Mouse (Mus musculus) kidney, postnatal 4 days (tissue): Measurements from ENCODE around the gene Tm2d3.
A peak's percentile ranks its signal among the peaks of the same experiment; 100 is the strongest.

Experiments
- DNase-seq, 2 experiments: peaks; one replicate each; pipeline ENCODE4 v3.0.0; 2021; ENCODE audit warnings: mixed read lengths in 2 of 2

The Tm2d3 gene

DNA sequence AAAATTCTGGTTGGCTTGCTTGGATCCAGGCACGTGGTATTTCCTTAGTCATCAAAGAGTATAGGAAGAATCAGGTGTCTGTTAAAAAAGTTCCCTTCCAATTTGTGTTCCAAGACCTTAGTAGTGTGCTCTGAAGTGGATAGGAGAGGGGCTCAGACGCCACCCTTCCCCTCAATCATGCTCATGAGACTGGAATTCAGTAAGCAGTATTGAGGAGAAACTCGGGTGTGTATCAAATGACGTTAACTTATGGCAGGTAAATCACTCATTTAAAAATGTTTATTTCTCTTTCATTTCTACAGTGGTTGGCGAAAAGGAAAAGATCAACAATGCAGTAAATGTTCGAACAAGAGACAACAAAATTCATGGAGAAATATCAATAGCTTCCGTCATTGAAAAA lies at the start of gene Tm2d3:
Gene Tm2d3 (plus strand): TSS at position 301 of the 400 bp plus-strand sequence.
- DNase-seq = no peak

DNA sequence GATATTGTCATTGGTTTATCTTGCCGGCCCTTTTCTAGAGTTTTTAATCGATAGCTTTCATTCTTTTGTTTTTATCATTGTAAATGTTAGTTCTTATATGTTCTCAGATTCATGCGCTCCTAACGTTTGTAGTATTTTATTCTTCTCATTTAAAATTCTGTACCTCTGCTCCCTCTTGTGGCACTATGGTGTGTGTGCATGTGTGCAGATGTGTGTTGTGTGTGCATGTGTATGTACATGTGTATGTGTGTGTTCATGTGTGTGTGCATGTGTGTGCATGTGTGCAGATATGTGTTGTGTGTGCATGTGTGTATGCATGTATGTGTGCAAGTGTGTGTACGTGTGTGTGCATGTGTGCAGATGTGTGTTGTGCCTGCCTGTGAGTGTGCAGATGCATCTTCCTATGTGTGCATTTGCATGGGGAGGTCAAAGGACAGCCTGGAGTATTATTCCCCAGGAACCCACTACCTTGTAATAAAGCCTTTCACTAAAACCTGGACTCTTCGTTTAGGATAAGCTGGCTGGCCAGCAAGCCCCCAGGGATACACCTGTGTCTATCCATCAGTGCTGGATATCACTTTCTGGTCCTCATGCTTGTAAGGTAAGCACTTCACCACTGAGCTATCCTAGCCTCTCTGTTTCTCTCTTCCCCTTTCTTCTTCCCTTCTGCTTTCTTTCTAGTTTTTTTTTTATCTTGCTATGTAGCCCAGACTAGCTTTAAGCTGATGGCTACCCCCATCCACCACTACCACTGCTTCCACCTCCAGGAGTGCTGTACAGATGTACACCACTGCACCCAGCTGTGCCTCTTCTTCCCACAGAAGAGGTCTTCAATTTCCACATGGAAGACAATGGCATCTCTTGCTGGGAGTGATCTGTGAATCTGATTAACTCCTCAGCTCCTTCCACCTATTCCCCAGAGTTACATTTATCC lies 48.3 kb upstream of the Tm2d3 start:
- peak in 1 of 2 experiments; percentile 29 for DNase-seq

DNA sequence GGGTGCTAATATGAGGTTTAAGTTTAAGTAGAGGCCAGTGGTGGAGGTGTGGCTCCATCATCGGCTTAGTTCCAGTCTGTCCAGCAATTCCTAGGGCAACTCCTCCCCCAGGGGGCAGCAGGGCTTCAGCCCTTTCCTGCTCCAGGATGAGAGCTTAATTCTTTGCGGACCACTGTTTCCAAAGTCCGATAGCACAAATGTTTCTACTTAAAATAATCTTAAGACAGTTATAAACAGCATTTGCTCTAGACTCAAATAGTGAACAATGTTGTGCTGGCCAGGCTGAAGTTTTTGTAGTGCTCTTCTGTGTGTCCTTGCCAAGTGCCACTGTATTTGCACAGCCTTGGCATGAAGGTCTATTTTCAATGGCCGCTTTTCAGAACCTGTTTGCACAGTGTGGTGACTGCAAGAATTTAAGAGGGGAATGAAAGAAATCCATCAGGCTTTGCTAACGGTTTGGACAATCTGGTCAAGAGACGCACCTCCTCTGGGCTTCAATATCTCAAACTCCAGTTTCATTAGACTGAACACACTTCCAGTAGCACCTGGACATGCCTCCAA lies 47.0 kb upstream of the Tm2d3 start:
- peak in 1 of 2 experiments; percentile 13 for DNase-seq

DNA sequence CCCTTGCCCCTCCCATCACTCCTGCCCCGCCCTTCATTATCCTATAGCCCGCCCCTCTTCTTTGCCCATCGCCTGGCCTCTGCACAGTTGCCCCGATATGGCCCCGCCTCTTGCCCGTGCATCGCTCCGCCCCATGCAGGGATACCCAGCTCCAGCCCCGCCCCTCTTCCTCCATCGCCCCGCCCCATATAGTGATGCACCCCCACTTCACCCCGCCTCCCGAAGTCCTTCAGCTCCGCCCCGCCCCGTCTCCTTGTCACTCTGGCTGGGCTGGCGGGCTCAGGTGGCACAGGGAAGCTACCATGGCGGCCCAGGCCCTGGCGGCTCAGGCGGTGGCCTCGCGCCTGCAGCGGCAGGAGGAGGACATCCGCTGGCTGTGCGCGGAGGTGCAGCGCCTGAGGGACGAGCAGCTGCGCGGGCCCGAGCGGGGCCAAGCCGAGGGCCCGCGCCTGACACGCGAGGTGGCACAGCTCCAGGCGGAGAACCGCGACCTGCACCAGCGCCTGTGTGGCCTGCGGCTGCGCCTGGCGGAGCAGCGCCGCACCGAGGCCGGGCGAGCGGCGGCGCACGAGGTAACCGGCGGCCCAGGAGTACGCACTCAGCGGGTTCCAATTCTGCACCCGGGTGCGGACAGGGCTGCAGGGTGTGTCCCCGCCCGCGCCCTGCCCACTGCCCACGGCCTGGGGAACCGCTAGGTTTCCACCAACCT lies 46.2 kb upstream of the Tm2d3 start, which contains the start of gene Tarsl2:
Gene Tarsl2 (plus strand): TSS at position 256 of the 709 bp plus-strand sequence.
- DNase-seq = peak; percentile 99

DNA sequence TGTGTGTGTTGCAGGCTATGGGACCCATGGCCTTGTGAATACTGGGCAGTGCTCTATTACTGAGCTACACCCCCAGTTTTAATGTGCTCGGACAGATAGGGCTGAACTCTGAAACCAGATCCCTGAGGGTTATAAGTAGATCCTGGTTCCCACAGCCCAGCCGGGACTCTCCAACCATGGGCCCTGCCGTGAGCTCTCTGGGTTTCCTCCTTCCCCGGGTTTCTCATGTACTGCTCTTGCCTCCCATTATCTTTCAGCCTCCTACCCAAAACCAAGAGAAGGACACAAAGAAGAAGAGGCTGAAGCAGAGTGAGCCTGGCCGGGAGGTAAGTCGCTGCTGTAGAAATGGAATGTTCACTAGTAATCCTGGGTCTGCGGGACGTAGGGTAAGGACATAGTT lies 45.0 kb upstream of the Tm2d3 start:
- DNase-seq = no peak

DNA sequence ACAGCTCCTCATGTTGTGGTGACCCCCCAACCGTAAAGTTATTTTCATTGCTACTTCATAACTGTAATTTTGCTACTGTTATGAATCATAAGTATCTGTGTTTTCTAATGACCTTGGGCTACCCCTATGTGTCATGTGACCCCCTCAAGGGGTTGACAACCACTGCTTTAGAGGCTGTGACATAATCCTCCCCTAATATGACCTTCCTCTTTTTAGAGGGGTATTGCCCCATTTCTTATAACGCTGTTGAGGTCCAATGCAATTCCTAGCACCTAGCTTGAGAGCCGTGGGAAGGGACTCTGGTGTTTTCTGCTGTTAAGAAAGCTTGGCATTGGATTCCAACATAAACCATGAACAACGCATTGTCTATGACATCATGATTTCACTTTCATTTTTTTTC lies 40.3 kb upstream of the Tm2d3 start:
- no peak for DNase-seq

DNA sequence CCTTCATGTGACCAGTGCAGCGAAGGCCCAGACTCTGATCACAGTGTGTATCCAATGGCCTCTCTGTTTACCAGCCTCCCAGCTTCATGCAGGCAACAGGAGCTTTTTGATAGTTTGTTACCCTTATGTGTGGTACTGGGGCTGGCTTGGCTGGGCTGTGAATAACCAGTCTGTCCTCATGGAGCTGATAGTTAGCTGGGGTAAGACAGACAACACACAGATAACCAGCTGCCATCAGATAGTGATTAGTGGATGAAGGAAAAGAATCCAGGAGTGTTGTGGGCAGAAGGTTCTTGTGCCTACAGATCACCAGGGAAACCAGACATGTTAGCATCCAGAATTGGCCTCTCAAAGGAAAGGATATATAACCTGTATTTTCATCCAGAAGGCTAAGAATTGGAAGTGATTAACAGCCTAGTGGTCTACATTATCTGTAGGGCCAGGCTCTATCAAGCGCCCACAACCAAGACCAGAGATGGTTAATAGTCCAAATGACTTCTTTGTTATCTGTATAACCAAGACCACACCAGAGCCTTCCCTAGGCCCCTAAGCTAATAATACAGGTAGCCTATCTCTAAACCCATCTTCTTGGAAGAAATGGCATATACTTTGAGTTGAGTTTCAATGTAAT lies 33.4 kb upstream of the Tm2d3 start:
- no peak for DNase-seq

DNA sequence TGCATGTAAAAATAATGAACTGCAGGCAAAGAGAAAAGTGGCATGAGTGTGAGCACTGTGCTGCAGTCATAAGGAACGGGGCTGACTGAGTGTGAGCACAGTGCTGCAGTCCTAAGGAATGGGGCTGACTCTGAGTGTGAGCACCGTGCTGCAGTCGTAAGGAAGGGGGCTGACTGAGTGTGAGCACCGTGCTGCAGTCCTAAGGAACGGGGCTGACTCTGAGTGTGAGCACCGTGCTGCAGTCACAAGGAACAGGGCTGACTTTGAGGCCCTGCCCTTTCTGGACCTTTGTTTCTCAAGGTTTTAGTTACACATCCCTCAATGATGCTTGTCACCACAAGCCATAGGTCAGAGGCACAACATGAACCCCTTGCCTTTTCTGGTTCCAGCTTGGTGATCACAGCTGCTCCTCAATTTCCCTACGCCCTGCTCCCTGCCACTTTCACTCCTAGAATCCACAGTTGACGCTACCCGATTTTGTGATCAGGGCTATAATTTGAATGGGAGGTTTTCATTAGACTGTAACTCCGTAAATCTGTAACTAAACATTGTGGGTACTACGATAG lies 27.7 kb upstream of the Tm2d3 start:
- no peak for DNase-seq

DNA sequence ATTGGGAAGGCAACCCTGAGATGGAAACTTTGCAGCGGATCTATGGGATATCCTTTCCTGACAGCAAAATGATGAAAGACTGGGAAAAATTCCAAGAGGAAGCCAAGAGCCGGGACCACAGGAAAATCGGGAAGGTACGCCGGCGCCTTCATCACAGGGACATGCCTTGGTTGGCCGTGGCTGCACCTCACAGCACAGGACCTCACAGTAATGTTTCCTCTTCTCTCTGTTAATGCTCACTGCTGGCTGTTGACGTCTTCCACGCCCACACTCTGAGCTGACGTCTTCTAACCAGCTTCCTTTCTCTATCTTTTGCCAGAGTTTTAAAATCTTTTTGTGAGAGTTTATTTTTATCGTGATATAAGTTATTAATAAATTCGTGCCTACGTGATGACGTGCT lies 27.1 kb upstream of the Tm2d3 start:
- DNase-seq = peak; percentile 40 to 62

DNA sequence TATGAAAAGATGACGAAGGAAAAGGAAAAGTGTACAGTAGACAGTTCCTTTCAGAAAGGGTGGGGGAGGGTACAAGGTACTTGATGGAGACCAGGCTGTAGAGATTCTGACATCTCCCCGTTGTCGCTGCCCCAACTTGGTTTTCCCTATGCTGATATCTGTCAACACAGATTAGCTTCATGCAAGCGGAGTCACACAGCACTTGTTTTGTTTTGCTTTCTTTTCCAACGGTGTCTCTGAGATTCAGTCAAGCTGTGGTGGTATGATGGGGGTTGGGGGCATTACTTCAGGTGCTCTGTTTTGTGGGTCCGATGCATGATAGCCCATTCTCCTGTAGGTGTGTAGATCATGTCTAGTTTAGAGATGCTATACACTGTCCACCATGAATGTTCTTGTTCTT lies 23.5 kb upstream of the Tm2d3 start:
- DNase-seq = no peak

DNA sequence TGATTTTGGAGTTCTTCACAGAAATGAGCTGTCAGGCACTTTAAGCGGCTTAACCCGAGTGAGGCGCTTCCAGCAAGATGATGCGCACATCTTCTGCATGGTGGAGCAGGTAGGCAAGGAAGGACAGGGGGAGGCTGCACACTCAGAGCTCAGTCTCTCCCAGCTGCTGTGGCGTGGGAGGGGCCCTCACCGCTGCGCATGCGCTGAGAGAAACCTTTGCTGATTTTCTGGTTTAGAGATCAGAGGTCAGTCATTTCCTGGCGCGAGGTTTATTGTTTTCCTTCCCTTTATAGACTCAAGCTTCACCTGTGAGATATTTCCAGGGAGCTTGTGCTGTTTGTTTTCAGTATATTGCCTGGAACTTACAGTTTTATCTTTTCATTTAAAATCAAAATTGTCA lies 12.9 kb upstream of the Tm2d3 start:
- peak; percentile 36 to 56 for DNase-seq

DNA sequence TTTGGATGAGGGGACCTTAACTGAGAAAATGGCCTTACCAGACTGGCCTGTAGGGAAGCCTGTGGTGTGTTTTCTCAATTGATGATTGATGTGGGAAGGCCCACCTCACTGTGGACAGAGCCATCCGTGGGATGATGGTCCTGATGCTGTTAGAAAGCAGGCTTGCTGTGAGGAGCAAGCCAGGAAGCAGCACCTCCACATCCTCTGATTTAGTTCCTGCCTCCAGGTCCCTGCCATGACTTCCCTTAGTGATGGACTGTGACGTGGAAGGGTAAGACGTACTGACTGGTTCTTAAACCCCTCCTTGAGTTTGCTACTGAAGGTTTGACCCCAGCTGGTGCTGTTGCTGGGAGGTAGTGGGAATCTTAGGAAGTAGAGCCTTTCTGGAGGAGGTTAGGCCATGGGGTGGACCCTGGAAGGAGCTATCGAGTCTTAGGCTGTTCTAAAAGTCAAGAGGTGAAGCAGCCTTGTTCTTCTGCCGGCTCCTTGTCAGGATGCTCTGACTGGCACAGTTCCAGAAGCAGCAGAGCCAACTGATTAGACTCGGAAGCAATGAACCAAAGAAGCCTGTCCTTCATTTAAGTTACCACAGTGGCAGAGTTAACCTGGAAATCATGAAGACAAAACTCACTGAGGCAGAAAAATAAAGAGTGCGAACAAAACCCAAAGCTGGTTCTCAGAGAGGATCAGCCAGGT lies 11.9 kb upstream of the Tm2d3 start:
- peak in 1 of 2 experiments; percentile 25 for DNase-seq

DNA sequence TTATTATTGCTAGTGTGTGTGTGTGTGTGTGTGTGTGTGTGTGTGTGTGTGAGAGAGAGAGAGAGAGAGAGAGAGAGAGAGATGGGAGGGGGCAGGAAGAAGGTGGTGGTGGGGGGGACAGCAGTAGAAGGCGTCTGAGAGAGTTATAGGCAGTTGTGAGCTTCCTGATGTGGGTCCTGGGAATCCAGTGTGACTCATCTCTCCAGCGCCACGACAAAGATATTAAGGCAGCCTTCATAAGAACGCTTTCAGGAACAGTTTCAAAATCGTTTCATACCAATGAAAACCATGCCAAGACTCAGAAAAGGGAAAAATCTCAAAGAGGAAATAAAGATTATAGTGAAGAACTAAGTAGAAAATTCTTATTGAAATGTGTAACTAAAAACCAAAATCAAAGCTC lies 9.8 kb upstream of the Tm2d3 start:
- DNase-seq = no peak

DNA sequence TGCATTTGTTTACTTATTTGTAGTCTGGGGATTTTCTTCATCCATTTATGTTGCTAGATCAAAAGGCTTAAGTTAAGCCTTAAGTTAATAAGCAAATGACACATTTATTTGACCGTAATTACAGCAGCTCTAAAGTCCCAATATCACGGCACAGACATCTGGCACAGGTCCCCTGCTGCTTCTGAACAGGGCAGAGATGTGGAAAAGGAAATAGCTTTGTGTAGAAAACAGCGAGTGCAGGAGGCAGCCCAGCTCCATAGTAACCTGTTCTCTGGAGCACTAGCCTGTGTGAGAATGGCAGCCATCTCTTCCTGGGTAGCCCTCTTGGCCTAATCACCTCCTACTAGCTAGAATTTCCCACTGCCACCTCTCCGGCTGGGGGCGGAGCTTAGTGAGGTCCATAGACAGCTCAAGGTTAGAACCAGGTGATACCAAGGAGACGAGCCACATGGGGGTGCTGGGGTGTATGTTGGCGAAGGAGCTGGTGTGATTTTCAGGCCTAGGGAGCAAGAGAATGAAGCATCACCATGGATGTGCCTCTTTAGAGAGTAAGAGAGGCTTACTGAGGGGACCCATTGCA lies 6.6 kb upstream of the Tm2d3 start:
- DNase-seq = no peak

DNA sequence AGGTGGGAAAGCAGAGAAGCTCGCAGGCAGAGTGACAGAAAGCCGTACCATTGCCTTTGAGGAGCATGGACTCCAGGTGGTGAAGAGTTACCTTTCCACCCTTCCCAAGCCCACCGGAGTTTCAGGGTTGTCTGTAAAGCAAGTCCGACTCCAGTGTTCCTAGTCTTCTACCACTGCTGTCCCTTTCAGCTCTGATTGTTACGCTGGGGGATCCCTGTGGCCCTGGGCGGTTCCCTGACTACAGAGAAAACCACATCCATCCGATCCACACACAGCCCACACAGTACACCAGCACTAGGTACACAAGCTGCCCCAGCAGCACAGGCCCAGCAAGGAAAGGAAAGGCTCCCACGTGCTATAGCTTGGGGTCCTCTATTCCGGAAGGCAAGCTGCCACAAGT lies 4.3 kb upstream of the Tm2d3 start:
- DNase-seq = no peak

DNA sequence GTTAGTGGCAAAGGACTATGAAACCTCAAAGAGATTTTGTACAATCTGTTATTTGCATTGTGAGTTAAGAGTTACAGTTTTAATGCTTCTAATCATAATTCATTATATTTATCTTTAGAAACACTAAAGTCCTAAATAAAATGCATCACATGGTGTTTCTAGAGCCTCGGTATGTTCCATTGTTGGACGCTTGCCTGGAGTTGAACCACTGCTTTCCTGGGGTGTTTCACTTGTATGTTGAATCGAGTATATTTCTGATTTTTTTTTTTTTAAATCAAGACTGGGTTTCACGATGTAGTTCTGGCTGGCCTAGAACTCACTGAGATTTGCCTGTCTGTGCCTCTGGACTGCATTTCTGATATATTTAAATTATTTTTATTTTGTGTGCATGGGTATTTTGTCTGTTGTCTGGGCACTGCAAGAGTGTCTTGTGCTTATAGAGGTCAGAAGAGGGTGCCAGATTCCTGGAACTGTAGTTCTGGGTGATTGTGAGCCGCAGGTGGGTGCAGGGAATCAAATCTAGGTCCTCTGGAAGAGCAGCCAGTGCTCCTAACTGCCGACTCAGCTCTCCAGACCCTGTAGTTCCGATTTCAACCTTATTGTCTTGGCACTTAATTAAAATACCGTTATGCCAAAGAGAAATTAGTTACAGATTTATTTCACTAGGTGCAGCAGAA lies 1.1 kb downstream of the Tm2d3 start:
- no peak for DNase-seq

DNA sequence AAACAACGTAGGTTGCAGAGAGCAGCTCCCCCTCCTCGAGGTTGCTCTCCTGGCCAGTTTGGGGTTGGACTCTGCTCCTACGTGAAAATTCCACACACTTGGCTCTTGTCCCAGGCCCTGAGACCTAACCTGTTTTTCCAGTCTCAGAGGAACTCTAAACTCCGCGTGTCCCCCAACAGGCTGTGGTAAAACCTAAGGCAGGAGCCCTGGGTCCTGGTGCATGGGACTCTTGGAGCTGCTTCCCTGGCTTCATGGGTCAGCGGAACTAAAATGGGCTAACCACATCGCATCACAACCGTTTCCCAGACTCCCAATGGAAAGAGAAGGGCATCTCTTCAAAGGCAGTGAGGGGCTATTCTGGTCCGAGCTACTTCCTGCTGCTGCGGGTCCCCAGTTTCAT lies 1.9 kb downstream of the Tm2d3 start:
- peak; percentile 64 to 78 for DNase-seq

DNA sequence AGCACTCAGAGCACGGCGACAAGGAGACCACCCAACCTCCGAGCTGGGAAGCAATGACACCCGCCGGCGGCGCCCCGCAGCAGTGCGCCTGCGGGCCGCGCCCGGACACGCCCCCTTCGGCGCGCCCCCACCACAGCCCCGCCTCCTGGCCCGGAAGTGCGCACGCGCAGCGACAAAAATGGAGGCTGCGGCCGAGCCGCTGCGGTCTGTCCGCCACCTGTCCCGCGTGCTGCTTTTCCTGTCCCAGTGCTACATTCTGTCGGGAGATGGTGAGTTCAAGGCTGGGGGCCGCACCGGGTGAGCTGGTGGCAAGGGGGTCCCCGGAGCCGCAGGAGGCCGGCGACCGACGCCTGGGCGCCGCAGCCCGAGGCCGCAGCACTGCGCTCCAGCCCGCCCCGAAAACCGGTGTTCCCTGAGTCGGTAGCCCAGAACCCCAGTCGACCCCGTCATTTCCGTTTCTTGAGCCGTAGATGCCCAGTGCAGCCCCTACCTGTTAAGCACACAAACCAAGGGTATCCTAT lies 2.4 kb downstream of the Tm2d3 start:
- peak; percentile 90 to 93 for DNase-seq

DNA sequence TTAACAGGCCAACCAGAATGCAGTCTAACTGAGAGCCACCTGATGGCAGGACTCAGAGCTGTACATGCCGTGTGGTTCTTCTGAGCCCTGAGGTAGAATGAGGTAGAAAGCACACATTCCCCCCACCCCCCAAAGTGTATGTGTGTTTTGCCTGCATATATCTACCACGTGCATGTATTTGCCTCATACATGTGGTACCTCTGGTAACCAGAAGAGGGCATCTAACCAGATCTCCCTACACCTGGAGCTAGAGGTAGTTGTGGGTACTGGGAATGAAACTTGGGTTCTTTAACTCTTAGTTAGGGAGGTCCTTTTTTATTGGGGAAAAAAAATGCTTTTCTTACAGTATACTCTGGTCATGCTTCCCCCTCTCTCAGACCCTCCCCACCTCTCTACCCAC lies 5.5 kb downstream of the Tm2d3 start:
- no peak for DNase-seq

DNA sequence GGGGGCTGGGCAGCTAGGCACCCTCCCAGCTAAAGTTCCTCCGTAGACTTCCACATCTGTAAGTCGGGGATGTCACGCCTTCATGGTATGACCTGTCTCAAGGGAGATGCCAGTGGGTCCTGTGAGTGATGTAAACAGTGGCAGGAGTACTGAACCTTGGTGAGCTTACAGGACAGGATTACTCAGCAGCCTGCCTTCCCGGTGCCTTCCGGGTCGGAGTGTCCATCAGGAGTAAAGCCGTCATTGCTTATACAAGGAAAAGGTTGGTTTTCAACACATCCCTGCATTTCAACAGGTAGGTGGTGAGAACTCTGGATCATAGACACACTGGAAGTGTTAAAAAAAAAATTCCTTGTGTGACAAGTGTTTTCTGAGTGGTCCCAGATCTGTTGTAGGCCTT lies 11.1 kb downstream of the Tm2d3 start:
- DNase-seq = no peak

DNA sequence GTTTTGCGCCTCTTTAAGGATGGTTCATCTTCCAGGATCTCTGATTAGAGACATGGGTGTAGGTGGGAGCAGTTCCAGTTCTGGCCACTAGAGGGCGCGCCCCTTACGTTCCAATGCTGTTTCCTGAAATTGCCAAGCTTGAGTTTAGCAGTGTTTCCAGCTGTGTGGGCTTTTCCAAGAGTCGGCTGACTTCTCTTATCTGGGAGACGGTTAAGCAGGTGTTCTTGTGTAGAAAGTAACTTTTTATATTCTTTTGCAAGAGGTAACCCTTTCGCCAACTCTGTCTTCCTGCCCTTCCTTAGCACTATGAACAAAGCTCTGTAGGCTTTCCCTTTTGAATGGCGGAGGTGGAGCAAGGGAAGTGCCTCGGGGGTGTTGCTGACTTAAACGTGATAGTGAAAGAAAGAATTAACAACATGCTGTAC lies 13.9 kb downstream of the Tm2d3 start:
- DNase-seq = peak; percentile 89 to 91
